Mouse (Mus musculus) liver, postnatal 0 days (tissue): ENCODE measurements around the gene Usf3. TPM values are rescaled to one million over a fixed set of nuclear protein-coding genes. Genes with fewer than 3 reads are reported as not detected.

Experiments
- ATAC-seq: fragments of 200-750 bp; cut with Nextera tagmentation; 2 replicates; pipeline ENCODE4 v1.8.0; 2017; ENCODE audit warnings: mild to moderate bottlenecking, moderate library complexity
- DNase-seq: peaks from one replicate; pipeline ENCODE4 v3.0.0-alpha.2; 2016
- H3K27ac ChIP-seq: fragments of 300-500 bp; sonication (generic); 2 replicates; pipeline ENCODE4 v1.5.1; 2014; ENCODE audit warnings: antibody characterized with exemption, moderate library complexity, mild to moderate bottlenecking, low read depth
- H3K27me3 ChIP-seq: fragments of 300-500 bp; sonication (generic); 2 replicates; pipeline ENCODE4 v1.6.1; 2014; ENCODE audit warnings: low read length, control low read depth, mixed read lengths; ENCODE audit not compliant: insufficient read depth
- H3K36me3 ChIP-seq: fragments of 300-500 bp; sonication (generic); replicated peaks from 2 replicates; pipeline ENCODE4 v1.6.1; 2014; ENCODE audit warnings: mild to moderate bottlenecking, control low read depth, low read length, moderate library complexity, mixed read lengths; ENCODE audit not compliant: insufficient read depth
- H3K4me1 ChIP-seq: fragments of 300-500 bp; sonication (generic); 2 replicates; pipeline ENCODE4 v1.6.1; 2014; ENCODE audit warnings: antibody characterized with exemption, mild to moderate bottlenecking, control low read depth; ENCODE audit not compliant: insufficient read depth
- H3K4me2 ChIP-seq: fragments of 300-500 bp; sonication (generic); 2 replicates; pipeline ENCODE4 v1.6.1; 2014; ENCODE audit warnings: low read depth, mild to moderate bottlenecking, low read length, moderate library complexity, mixed read lengths
- H3K4me3 ChIP-seq: fragments of 300-500 bp; sonication (generic); 2 replicates; pipeline ENCODE4 v1.5.1; 2014; ENCODE audit warnings: low read depth, low read length
- H3K9ac ChIP-seq: fragments of 300-500 bp; sonication (generic); replicated peaks from 2 replicates; pipeline ENCODE4 v1.6.1; 2014; ENCODE audit warnings: mild to moderate bottlenecking, moderate library complexity
- H3K9me3 ChIP-seq: fragments of 300-500 bp; sonication (generic); 2 replicates; pipeline ENCODE4 v1.6.1; 2016; ENCODE audit warnings: mild to moderate bottlenecking, control low read depth, low read length, mixed read lengths
- CTCF ChIP-seq: sonication (generic); IDR thresholded peaks from 2 replicates; pipeline ENCODE4 v1.5.1; 2016; ENCODE audit warnings: antibody characterized with exemption, low read depth
- EP300 ChIP-seq: IDR thresholded peaks from 2 replicates; pipeline ENCODE4 v1.6.1; 2016; ENCODE audit warnings: antibody characterized with exemption, low read depth, mild to moderate bottlenecking
- WGBS: fragments of 180-500 bp; shearing (Covaris S2); extraction: QIAGEN DNeasy Blood & Tissue Kit; methylation state at CpG from one replicate; pipeline ENCODE4 v1.1.7; 2014; ENCODE audit not compliant: insufficient replicate concordance; 5-methylcytosine and 5-hydroxymethylcytosine counted together
- polyA plus RNA-seq: library from polyadenylated mRNA; unstranded; fragments of >200 nt; fragmentation: Nextera tagmentation; extraction: Ambion mirVana; gene quantifications from 2 replicates; pipeline ENCODE4 v1.2.1, GENCODE M21; 2015

Usf3 gene
- polyA plus RNA-seq, 1 experiment from 2014 or later: 1.9 TPM

GRCm38 (mm10) chr16:44212703-44213102 is 39.7 kb downstream of the Usf3 start:
- no peaks in the 10 kb centered on the region for H3K9me3 ChIP-seq
- TF ChIP-seq CTCF: no peak
- TF ChIP-seq EP300: no peak
- peaks cover 66% of the 10 kb centered on the region for H3K36me3 ChIP-seq
- no peak overlapping the region for H3K27ac ChIP-seq
- DNase-seq: no peak
- no peak overlapping the region for H3K9ac ChIP-seq
- no peak overlapping the region for H3K4me3 ChIP-seq
- WGBS: 93% methylated on average over 7 of the region's 7 CpGs
- no peaks in the 10 kb centered on the region for H3K27me3 ChIP-seq
- H3K4me2 ChIP-seq: no peak overlapping the region
- no peaks in the 10 kb centered on the region for H3K4me1 ChIP-seq
- no peak for ATAC-seq

DNA sequence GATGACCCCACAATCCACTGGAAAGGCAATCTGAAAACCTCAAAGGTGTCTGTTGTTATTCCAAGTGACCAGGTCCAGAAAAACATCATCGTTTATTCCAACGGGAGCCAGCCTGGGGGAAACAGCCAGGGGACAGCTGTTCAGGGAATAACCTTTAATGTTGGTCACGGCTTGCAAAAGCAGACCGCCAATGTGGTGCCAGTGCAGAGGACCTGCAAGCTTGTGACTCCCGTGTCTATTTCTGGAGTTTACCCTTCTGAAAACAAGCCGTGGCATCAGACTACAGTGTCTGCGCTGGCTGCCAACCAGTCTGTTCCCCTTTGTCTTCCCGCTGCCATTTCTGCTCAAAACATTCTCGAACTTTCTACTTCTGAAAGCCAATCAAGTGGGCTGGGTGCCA is 42.5 kb downstream of the Usf3 start:
- Histone ChIP-seq H3K27me3 (no peaks in the 10 kb centered on the region), H3K4me1 (no peaks in the 10 kb centered on the region), H3K36me3 (peaks cover 65% of the 10 kb centered on the region), H3K27ac (no peak overlapping the region), H3K9ac (no peak overlapping the region), H3K4me2 (no peak overlapping the region), H3K9me3 (no peaks in the 10 kb centered on the region), H3K4me3 (no peak overlapping the region)
- 91% methylated on average over 9 of the region's 9 CpGs for WGBS
- ATAC-seq (no peak), DNase-seq (no peak)
- no peak for TF ChIP-seq CTCF
- TF ChIP-seq EP300: no peak

GRCm38 (mm10) chr16:44216417-44216816 is 43.4 kb downstream of the Usf3 start:
- Histone ChIP-seq H3K9ac (no peak overlapping the region), H3K36me3 (peaks cover 62% of the 10 kb centered on the region), H3K4me1 (no peaks in the 10 kb centered on the region), H3K4me3 (no peak overlapping the region), H3K9me3 (no peaks in the 10 kb centered on the region), H3K27ac (no peak overlapping the region), H3K27me3 (no peaks in the 10 kb centered on the region), H3K4me2 (no peak overlapping the region)
- 89% methylated on average over 7 of the region's 7 CpGs for WGBS
- ATAC-seq (no peak), DNase-seq (no peak)
- TF ChIP-seq EP300 (no peak), CTCF (no peak)

DNA sequence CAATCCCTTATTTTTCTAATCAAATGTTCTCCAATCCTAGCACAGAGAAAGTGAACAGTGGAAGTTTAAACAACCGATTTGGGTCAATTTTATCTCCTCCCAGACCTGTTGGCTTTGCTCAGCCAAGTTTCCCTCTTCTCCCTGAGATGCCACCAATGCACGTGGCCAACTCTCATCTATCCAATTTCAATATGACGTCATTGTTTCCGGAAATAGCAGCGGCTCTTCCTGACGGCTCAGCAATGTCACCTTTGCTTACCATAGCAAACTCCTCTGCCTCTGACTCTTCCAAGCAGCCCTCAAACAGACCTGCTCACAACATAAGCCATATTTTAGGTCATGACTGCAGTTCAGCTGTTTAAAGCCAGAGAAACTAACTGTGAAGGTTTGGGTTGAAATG is 48.4 kb downstream of the Usf3 start:
- TF ChIP-seq EP300 (no peak), CTCF (no peak)
- H3K9ac ChIP-seq: no peak overlapping the region
- no peaks in the 10 kb centered on the region for H3K4me1 ChIP-seq
- H3K27ac ChIP-seq: no peak overlapping the region
- H3K36me3 ChIP-seq: peaks cover 22% of the 10 kb centered on the region
- H3K27me3 ChIP-seq: no peaks in the 10 kb centered on the region
- H3K4me2 ChIP-seq: no peak overlapping the region
- no peak for ATAC-seq
- DNase-seq: no peak
- WGBS: 78% methylated on average over 6 of the region's 6 CpGs
- H3K9me3 ChIP-seq: no peaks in the 10 kb centered on the region
- no peak overlapping the region for H3K4me3 ChIP-seq

DNA sequence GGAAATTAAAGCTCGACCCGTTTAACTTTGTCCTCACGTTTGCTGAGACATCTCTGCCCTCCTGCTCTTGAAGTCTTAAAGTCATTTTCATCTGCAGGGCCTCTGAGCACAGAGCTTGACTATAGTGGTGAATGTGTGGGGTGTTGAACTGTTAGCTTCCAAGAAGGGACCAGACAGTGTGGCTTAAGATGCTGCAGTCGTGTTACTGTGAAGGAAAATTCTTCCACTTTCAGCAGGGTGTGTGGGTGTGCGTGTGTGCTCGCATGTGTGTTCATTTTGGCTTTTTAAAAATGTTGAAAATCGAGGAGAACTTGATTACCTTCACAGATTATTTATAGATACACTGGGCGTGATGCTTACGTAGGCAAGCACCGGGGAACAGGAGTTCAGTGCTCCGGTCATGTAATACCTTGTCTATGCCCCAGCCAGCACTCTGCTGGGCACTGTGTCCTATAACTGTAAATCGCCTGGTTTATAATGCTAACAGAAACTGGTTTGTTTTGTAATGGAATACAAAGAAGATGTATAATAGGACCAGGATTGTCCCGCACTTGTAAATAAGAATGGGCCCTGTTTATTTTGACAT is 53.8 kb downstream of the Usf3 start:
- DNase-seq (no peak), ATAC-seq (no peak)
- Histone ChIP-seq H3K4me1 (no peaks in the 10 kb centered on the region), H3K27me3 (no peaks in the 10 kb centered on the region), H3K4me2 (no peak overlapping the region), H3K36me3 (no peaks in the 10 kb centered on the region), H3K27ac (no peak overlapping the region), H3K9me3 (no peaks in the 10 kb centered on the region), H3K4me3 (no peak overlapping the region), H3K9ac (no peak overlapping the region)
- TF ChIP-seq EP300: no peak
- TF ChIP-seq CTCF: no peak
- WGBS: 82% methylated on average over 13 of the region's 13 CpGs

GRCm38 (mm10) chr16:44233019-44233418 is 60.0 kb downstream of the Usf3 start:
- Histone ChIP-seq H3K4me2 (no peak overlapping the region), H3K27ac (no peak overlapping the region), H3K9ac (no peak overlapping the region), H3K4me3 (no peak overlapping the region), H3K9me3 (no peaks in the 10 kb centered on the region), H3K4me1 (no peaks in the 10 kb centered on the region), H3K36me3 (no peaks in the 10 kb centered on the region), H3K27me3 (no peaks in the 10 kb centered on the region)
- 78% methylated on average over 7 of the region's 7 CpGs for WGBS
- no peak for TF ChIP-seq CTCF
- TF ChIP-seq EP300: no peak
- ATAC-seq (no peak), DNase-seq (no peak)

- Histone ChIP-seq H3K4me1 (no peaks in the 10 kb centered on the region), H3K27ac (no peak overlapping the region), H3K9ac (no peak overlapping the region), H3K4me2 (no peak overlapping the region), H3K27me3 (no peaks in the 10 kb centered on the region), H3K36me3 (no peaks in the 10 kb centered on the region), H3K4me3 (no peak overlapping the region), H3K9me3 (no peaks in the 10 kb centered on the region)
- TF ChIP-seq CTCF: no peak
- no peak for TF ChIP-seq EP300
- DNase-seq: no peak
- 88% methylated on average over 3 of the region's 3 CpGs for WGBS
- no peak for ATAC-seq
These were observed 64.8 kb downstream of the Usf3 start for GRCm38 (mm10) chr16:44237836-44238235.
